Mouse (Mus musculus): Measurements from ENCODE around the gene Egfr. TPM values are rescaled to one million over a fixed set of nuclear protein-coding genes. Genes with fewer than 3 reads are reported as not detected.

Egfr gene
- total and polyA plus RNA-seq, 3 experiments = 0.26 TPM; not detected in 2

- Histone ChIP-seq H3K27ac (ENCODE audit: insufficient read depth, low read depth) (no peak overlapping the region), H3K27me3 (replicated peaks) (no peaks in the 10 kb centered on the region), H3K9me3 (replicated peaks; ENCODE audit: low read length) (no peaks in the 10 kb centered on the region), H3K9ac (ENCODE audit: insufficient read depth, low read depth) (no peak overlapping the region), H3K4me1 (ENCODE audit: control insufficient read depth in 1 of 2, insufficient read depth in 2 of 2) (no peaks in the 10 kb centered on the region), H3K4me2 (ENCODE audit: insufficient read depth, low read depth, poor library complexity, severe bottlenecking) (no peak overlapping the region), H3K79me2 (replicated peaks; ENCODE audit: control insufficient read depth, extremely low read depth, insufficient read depth, poor library complexity, severe bottlenecking) (no peaks in the 10 kb centered on the region), H3K36me3 (replicated peaks in 1 of 2; ENCODE audit: control insufficient read depth in 1 of 2, insufficient read depth in 1 of 2, low read length in 1 of 2) (no peaks in the 10 kb centered on the region), H3K4me3 (replicated peaks in 1 of 3; ENCODE audit: low read depth in 2 of 3, low read length in 2 of 3, poor library complexity in 1 of 3) (no peak overlapping the region)
- no peak for DNase-seq (ENCODE audit: extremely low read depth)
- TF ChIP-seq IRF4 (IDR thresholded peaks at IDR 0.05; ENCODE audit: low read depth, low read length) (no peak), SIN3A (IDR thresholded peaks at IDR 0.05; ENCODE audit: low read length) (no peak)
- dilution Hi-C loops (cut with MboI; ENCODE audit: extremely low pct_ligation_motif_present, extremely low pct_unique_long_range_greater_than_20kb, low sequenced_read_pairs) (no loop called here), in situ Hi-C loops (cut with MboI; ENCODE audit: low pct_ligation_motif_present, low pct_unique_long_range_greater_than_20kb, low sequenced_read_pairs) (no loop called here)
Observed at GRCm38 (mm10) chr11:16817336-16818034, 65.5 kb downstream of the Egfr start.

- Histone ChIP-seq H3K27me3 (replicated peaks) (no peaks in the 10 kb centered on the region), H3K79me2 (replicated peaks; ENCODE audit: control insufficient read depth, extremely low read depth, insufficient read depth, poor library complexity, severe bottlenecking) (no peaks in the 10 kb centered on the region), H3K4me1 (ENCODE audit: control insufficient read depth in 1 of 2, insufficient read depth in 2 of 2) (no peaks in the 10 kb centered on the region), H3K9me3 (replicated peaks; ENCODE audit: low read length) (no peaks in the 10 kb centered on the region), H3K27ac (ENCODE audit: insufficient read depth, low read depth) (no peak overlapping the region), H3K4me2 (ENCODE audit: insufficient read depth, low read depth, poor library complexity, severe bottlenecking) (no peak overlapping the region), H3K36me3 (replicated peaks in 1 of 2; ENCODE audit: control insufficient read depth in 1 of 2, insufficient read depth in 1 of 2, low read length in 1 of 2) (no peaks in the 10 kb centered on the region), H3K4me3 (replicated peaks in 1 of 3; ENCODE audit: low read depth in 2 of 3, low read length in 2 of 3, poor library complexity in 1 of 3) (no peak overlapping the region), H3K9ac (ENCODE audit: insufficient read depth, low read depth) (no peak overlapping the region)
- TF ChIP-seq MYC (IDR thresholded peaks at IDR 0.05; ENCODE audit: low read depth, low read length) = no peak
- no peak for TF ChIP-seq CTCF (conservative IDR thresholded peaks at IDR 0.05 in 1 of 2, IDR thresholded peaks at IDR 0.05 in 1 of 2; ENCODE audit: low read depth in 2 of 2, low read length in 2 of 2)
- no peak for TF ChIP-seq RCOR1 (conservative IDR thresholded peaks at IDR 0.05; ENCODE audit: low read depth, low read length)
- TF ChIP-seq POLR2A (IDR thresholded peaks at IDR 0.05; ENCODE audit: low read depth, low read length) = no peak
- no peak for TF ChIP-seq EP300 (IDR thresholded peaks at IDR 0.05; ENCODE audit: low read length)
- in situ Hi-C loops (cut with MboI; ENCODE audit: low pct_ligation_motif_present, low pct_unique_long_range_greater_than_20kb, low sequenced_read_pairs) = no loop called here
- DNase-seq (ENCODE audit: extremely low read depth) = no peak
- dilution Hi-C loops (cut with MboI; ENCODE audit: extremely low pct_ligation_motif_present, extremely low pct_unique_long_range_greater_than_20kb, low sequenced_read_pairs) = no loop called here
Observed at GRCm38 (mm10) chr11:16819424-16819823, 67.4 kb downstream of the Egfr start.

GRCm38 (mm10) chr11:16820138-16820537 is 68.1 kb downstream of the Egfr start:
- Histone ChIP-seq H3K36me3 (replicated peaks in 1 of 2; ENCODE audit: control insufficient read depth in 1 of 2, insufficient read depth in 1 of 2, low read length in 1 of 2) (no peaks in the 10 kb centered on the region), H3K27me3 (replicated peaks) (no peaks in the 10 kb centered on the region), H3K4me3 (replicated peaks in 1 of 3; ENCODE audit: low read depth in 2 of 3, low read length in 2 of 3, poor library complexity in 1 of 3) (no peak overlapping the region), H3K79me2 (replicated peaks; ENCODE audit: control insufficient read depth, extremely low read depth, insufficient read depth, poor library complexity, severe bottlenecking) (no peaks in the 10 kb centered on the region), H3K9ac (ENCODE audit: insufficient read depth, low read depth) (no peak overlapping the region), H3K27ac (ENCODE audit: insufficient read depth, low read depth) (no peak overlapping the region), H3K4me2 (ENCODE audit: insufficient read depth, low read depth, poor library complexity, severe bottlenecking) (no peak overlapping the region), H3K4me1 (ENCODE audit: control insufficient read depth in 1 of 2, insufficient read depth in 2 of 2) (no peaks in the 10 kb centered on the region), H3K9me3 (replicated peaks; ENCODE audit: low read length) (no peaks in the 10 kb centered on the region)
- dilution Hi-C loops (cut with MboI; ENCODE audit: extremely low pct_ligation_motif_present, extremely low pct_unique_long_range_greater_than_20kb, low sequenced_read_pairs) = no loop called here
- in situ Hi-C loops (cut with MboI; ENCODE audit: low pct_ligation_motif_present, low pct_unique_long_range_greater_than_20kb, low sequenced_read_pairs) = no loop called here
- DNase-seq (ENCODE audit: extremely low read depth) = no peak
- TF ChIP-seq MAX (IDR thresholded peaks at IDR 0.05; ENCODE audit: low read length) (no peak), POLR2A (IDR thresholded peaks at IDR 0.05; ENCODE audit: low read depth, low read length) (no peak), USF1 (IDR thresholded peaks at IDR 0.05; ENCODE audit: low read depth, low read length) (no peak), POLR2AphosphoS2 (IDR thresholded peaks at IDR 0.05; ENCODE audit: low read depth, low read length) (no peak), TCF12 (IDR thresholded peaks at IDR 0.05; ENCODE audit: low read depth, low read length) (no peak), PAX5 (IDR thresholded peaks at IDR 0.05; ENCODE audit: low read length) (no peak), MXI1 (IDR thresholded peaks at IDR 0.05; ENCODE audit: low read depth, low read length) (no peak), ETS1 (conservative IDR thresholded peaks at IDR 0.05; ENCODE audit: low read depth, low read length) (no peak), SIN3A (IDR thresholded peaks at IDR 0.05; ENCODE audit: low read length) (no peak), USF2 (conservative IDR thresholded peaks at IDR 0.05; ENCODE audit: low read depth, low read length) (no peak), EP300 (IDR thresholded peaks at IDR 0.05; ENCODE audit: low read length) (no peak), ZMIZ1 (IDR thresholded peaks at IDR 0.05; ENCODE audit: low read depth, low read length) (no peak)

Data from CH12.LX (cell line).